Mouse (Mus musculus) R1 (cell line): Measurements from ENCODE around the gene 4931440F15Rik.

Experiments used
- DNase-seq: peaks from one replicate; pipeline ENCODE4 v3.0.0-alpha.2; 2018; ENCODE audit warnings: low read depth, low spot score

4931440F15Rik gene

GRCm38 (mm10) chr11:29801432-29802427 is 23.7 kb downstream of the 4931440F15Rik start:
- DNase-seq = no peak

GRCm38 (mm10) chr11:29799839-29800238 is 25.6 kb downstream of the 4931440F15Rik start:
- no peak for DNase-seq

DNA sequence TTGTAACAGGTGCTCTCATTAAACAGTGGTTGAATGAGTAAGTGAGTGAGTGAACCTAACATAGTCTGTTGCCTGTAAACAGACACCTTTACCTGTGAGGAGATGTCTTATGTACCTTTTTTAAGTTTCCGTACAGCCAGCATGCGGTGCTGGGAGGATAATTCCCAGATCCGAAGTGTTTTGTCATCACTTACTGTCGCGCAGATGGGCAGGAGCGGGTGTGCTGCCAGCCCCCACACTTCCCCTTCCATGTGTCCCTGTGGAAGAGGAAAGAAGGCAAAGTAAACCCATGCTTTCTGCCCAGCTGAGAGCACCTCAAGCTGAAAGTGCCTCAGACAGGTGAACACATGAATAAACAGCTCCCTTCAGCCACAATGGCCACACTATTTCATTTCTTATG is 30.4 kb downstream of the 4931440F15Rik start:
- DNase-seq = no peak

- DNase-seq = no peak
These were observed 31.0 kb downstream of the 4931440F15Rik start for GRCm38 (mm10) chr11:29794475-29794874.

DNA sequence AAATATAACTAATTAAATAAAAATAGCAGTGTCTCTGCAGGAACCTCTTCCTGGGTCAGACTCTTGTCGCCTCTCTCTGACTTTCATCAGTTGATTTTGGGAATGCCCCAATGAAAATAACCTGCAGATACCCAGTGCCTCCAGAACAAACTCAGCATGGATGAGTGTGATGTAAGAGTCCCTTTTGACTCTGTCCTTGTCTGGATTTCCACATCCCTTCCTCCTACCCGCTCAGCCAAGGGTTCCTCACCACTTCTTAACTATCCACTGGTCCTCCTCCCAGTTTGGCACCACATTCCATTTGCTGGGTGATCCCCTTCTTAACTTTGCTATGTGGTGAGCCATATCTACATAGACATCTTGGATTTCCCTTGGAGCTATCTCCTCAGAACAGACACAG is 34.7 kb downstream of the 4931440F15Rik start:
- DNase-seq = no peak

DNA sequence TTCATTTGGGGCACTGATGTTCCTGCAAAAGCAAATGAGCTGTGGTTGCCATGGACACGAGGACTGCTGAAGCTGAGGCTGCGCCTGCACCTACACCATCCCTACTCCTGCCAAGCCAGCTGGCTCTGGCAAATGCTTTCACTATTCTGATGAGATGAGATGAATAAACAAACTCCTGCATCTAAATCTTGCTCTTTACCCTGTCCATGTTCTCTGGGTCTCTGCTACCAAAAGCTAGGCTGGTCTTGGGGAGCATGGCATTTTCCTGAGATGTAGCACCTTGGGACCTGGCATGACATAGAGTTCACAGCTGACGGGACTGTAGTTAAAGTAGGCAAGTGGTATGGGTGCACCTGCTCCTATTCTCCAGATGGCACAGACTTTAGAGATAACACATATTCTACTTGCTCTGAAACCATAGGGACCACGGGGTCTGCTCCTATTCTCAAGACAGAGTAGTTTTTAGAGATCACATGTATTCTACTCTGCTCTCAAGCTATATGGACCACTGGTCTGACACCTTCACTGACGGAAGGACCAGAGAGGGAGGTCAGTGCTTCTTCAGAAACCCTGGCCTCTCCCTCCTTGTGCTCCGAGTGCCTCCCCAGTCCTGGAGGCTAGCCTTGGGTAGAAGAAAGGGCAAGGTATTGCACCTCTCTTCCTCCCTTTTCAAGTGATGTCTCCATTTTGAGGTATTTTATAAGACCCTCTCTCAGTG is 36.4 kb downstream of the 4931440F15Rik start:
- no peak for DNase-seq

DNA sequence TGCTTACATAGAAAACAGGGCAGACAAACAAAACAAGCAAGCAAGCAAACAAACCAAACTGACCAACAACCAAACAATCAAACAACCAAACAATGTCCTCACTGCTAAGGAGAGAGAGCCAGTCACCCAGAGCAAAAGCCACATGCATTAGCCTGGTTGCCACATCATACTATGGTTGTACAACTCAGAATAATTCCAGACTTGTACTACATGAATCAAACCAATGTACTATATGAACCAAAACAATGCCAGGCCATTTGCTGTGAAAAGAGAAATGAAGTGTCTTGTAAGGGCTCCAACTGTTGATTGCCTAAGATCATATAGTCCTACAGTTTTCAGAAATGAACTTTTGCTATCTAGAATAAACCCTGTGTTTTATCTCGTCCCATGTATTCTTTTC is 37.0 kb downstream of the 4931440F15Rik start:
- DNase-seq = no peak

DNA sequence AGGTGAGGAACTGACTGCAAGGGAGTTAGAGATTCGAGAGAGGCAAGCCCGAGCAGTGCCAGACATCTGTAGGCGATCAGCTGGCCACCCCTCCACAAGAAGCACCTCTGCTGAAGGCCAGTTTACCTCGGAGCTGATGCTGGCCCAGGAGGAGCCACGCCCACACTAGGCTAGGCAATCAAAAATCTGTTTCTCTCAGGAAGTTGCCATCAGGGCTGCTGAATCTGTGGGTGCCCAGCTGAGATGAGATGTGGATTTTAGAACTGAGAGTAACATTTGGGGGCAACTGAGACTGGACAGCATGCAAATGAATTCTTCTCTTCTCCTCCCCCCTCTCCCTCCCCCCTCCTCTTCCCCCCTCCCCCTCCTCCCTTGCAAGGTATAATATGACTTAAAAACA is 38.0 kb downstream of the 4931440F15Rik start:
- no peak for DNase-seq

DNA sequence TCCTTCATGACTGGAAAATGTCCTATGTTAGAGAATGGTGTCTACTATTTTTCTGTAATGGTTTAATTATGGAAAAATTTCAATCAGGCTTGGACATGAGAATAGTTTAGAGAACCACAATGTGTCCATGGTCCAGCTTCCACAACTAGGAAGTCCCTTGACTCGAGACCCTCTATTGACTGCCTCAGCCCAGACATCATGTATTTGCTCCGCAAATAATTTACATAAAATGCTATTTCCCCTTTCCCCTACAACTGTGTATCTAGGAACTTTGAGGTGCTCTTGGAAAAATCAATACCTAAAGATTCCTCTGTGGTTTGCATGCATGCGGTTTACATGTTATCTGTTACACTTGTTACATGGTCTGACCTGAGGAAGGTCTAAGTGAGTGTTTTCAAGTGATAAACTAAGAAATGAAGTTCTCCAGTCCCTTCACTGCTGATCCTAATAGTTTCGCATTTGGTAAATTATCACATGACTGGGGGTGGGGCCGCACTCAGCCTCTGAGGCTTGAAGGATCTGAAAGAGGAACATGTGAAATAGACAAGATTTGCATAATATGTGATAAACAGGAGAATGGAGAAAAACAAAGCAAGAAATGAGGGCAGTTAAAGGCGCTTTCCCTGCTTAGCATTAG is 38.8 kb downstream of the 4931440F15Rik start:
- no peak for DNase-seq

- DNase-seq = peak; percentile 84
These were observed 46.0 kb downstream of the 4931440F15Rik start for GRCm38 (mm10) chr11:29779409-29780026.

DNA sequence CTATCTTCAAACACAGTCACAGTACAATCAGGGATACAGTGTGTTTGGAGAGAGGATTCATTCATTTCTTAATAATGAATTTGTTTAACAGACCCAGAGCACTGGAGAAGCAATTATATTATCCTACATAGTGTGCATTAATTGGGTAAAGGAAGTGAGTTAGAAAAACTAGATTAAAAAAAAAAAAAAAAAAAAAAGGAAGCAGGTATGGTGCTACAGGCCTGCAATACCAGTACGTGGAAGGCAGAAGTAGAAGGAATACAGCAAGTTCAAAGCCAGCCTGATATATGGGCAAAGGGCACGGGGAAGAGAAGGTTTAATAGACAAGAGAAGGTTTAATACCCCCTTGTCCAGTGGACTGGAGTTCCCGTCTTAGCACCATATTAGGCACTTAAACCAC is 46.5 kb downstream of the 4931440F15Rik start:
- no peak for DNase-seq

DNA sequence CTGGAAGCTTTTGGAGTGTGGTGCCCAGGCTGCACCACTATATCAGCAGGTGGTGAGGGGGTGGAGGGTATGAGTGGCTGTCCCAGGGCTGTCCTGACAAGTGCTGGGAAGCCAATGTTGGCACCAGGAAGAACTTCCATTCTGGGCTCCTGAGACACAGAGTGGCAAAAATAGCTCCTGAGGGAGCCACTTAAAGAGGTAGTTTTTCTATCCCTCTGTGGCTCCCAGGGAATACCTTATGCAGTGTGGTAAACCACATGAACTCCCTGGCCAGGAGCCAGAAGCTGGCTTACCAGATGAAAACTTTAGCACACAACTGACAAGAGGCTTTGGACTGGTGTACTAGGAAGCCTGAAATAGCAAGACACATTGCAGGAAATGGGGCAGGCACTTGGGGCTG is 47.5 kb downstream of the 4931440F15Rik start:
- DNase-seq = no peak

GRCm38 (mm10) chr11:29774760-29775159 is 50.7 kb downstream of the 4931440F15Rik start:
- DNase-seq = no peak

DNA sequence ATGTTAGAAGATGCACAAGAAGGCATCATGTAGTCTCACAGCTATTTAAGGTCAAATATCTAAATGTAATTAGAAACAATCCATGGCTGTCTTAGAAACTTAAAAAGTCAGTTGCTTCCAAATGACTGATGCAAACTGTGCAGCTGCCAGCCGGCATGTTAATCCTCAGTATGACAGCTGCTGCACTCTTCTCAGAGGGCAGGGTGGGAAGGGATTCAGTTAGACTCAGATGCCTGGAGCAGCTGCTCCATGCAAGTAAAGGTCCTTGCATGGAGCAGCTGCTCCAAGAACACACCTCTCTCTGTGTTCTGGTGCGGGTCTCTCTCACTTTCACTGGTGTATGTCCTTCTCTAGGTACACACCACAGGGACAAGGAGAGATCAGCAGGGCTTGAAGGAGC is 51.2 kb downstream of the 4931440F15Rik start:
- DNase-seq = no peak
